Mouse (Mus musculus): ENCODE measurements around the gene Rasgef1b.
"Not testable (repeated sequence)": the region's sequence is repeated elsewhere in the genome, so short reads cannot be mapped to it uniquely, and the experiment has no call there.

Rasgef1b gene

GRCm38 (mm10) chr5:99216588-99217152, 512.2 kb downstream of the Rasgef1b start:
- DNase-seq (ENCODE audit: low spot score in 2 of 2) = not testable (repeated sequence)

- DNase-seq (ENCODE audit: low spot score in 2 of 2) = no peak
Measured at GRCm38 (mm10) chr5:99215207-99216157, 513.4 kb downstream of the Rasgef1b start.

GRCm38 (mm10) chr5:99214400-99214799, 514.5 kb downstream of the Rasgef1b start:
- no peak for DNase-seq (ENCODE audit: low spot score in 2 of 2)

- no peak for DNase-seq (ENCODE audit: low spot score in 2 of 2)
Measured at GRCm38 (mm10) chr5:99213211-99213610, 515.7 kb downstream of the Rasgef1b start.

- no peak for DNase-seq (ENCODE audit: low spot score in 2 of 2)
Measured at GRCm38 (mm10) chr5:99203475-99203874, 525.4 kb downstream of the Rasgef1b start.

- DNase-seq (ENCODE audit: low spot score in 2 of 2) = peak; percentile 52 to 58
Measured at GRCm38 (mm10) chr5:99202074-99202837, 526.6 kb downstream of the Rasgef1b start.

GRCm38 (mm10) chr5:99195436-99195835, 533.4 kb downstream of the Rasgef1b start:
- no peak for DNase-seq (ENCODE audit: low spot score in 2 of 2)

GRCm38 (mm10) chr5:99190941-99191800, 537.7 kb downstream of the Rasgef1b start:
- DNase-seq (ENCODE audit: low spot score in 2 of 2) = no peak

- DNase-seq (ENCODE audit: low spot score in 2 of 2) = no peak
Measured at GRCm38 (mm10) chr5:99183637-99184036, 545.2 kb downstream of the Rasgef1b start.

GRCm38 (mm10) chr5:99174608-99175385, 554.1 kb downstream of the Rasgef1b start:
- DNase-seq (ENCODE audit: low spot score in 2 of 2) = no peak

- no peak for DNase-seq (ENCODE audit: low spot score in 2 of 2)
Measured at GRCm38 (mm10) chr5:99169836-99170235, 559.0 kb downstream of the Rasgef1b start.

- DNase-seq (ENCODE audit: low spot score in 2 of 2) = no peak
Measured at GRCm38 (mm10) chr5:99167767-99168166, 561.1 kb downstream of the Rasgef1b start.

Measured in frontal cortex, postnatal 25 days (tissue).